In the genomic region with DNA sequence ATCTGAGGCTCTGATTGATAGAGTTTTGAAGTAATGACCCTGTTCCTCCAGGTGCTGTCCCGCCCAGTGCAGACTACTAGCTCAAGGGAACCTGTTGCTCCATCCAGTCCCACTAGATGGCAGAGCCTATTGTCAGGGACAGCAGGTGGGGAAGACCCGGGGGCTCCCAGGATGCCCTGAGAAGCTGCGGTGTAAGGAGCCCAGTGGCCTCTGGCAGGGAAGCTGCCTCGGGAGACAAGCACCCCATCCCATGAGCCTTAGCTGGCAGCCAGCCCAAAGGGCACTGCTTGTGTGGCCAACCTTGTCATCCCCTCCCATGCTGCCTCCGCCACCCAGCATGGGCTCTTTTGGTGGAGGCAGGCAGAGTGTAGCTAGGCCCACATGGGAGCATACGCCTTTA, we compare ENCODE assay signal across 11 mouse cellular contexts. TPM values are rescaled to one million over a fixed set of nuclear protein-coding genes. Genes with fewer than 3 reads are reported as not detected.
DNase-seq lines count a peak whose midpoint lies in the region; TF ChIP-seq lines count a peak whose summit lies in the region.
"Had no signal": no experiment of that assay in that cellular context is flagged by ENCODE, and none has a peak within 500 bp of the region (broad histone marks: within the 10 kb centered on the region; RNA-seq: fewer than 3 reads in every experiment).

No protein-coding gene starts in this region.

- TF ChIP-seq CTCF in gastrocnemius, adult 2 months (IDR thresholded peaks at IDR 0.05): peak; percentile 32; the same call in 1 of the 2 replicates
- peak; percentile 18; the same call in 1 of the 2 replicates for TF ChIP-seq CTCF in liver, adult 2 months (IDR thresholded peaks at IDR 0.05; ENCODE audit: low read depth, low read length)
- no peak for TF ChIP-seq CTCF in cerebellum, adult 2 months (IDR thresholded peaks at IDR 0.05; ENCODE audit: borderline replicate concordance, insufficient read depth, low read depth, low read length)

- H3K79me2 ChIP-seq in liver, adult 2 months (ENCODE audit: control insufficient read depth, insufficient read depth, low read length): no peaks in the 10 kb centered on the region

- H3K4me1 ChIP-seq in liver, adult 2 months (ENCODE audit: control insufficient read depth, insufficient read depth, low read length): 0 out of 2 replicates have a peak, but pooled peaks cover 2% of the 10 kb centered on the region
- H3K4me1 ChIP-seq in cerebellum, adult 2 months (ENCODE audit: control insufficient read depth, insufficient read depth, low read length): 0 out of 2 replicates have a peak, but pooled peaks cover 3% of the 10 kb centered on the region

- 69% methylated on average over 6 of the region's 6 CpGs for WGBS in liver, adult 2 months
- 65% methylated on average over 6 of the region's 6 CpGs for WGBS in cerebellum, adult 2 months

- no peaks in the 10 kb centered on the region for H3K27me3 ChIP-seq in liver, adult 2 months (ENCODE audit: control insufficient read depth, insufficient read depth, low read length)
- no peaks in the 10 kb centered on the region for H3K27me3 ChIP-seq in cerebellum, adult 2 months (ENCODE audit: control insufficient read depth, insufficient read depth, low read length)
- H3K27me3 ChIP-seq: midbrain, embryonic 13.5 days had no signal

- intact Hi-C loops in gastrocnemius, adult 2 months (cut with DNase I): no loop called here
- intact Hi-C loops in gastrocnemius, postnatal 14 days (cut with DNase I; ENCODE audit: low total_unique reads): loop anchor here (5.0 kb wide), 1 partner anchor 66 kb away; no protein-coding TSS in a partner anchor

- no peak for TF ChIP-seq POLR2A in liver, adult 2 months (IDR thresholded peaks at IDR 0.05; ENCODE audit: extremely low read depth, insufficient read depth, low read length)
- TF ChIP-seq POLR2A in cerebellum, adult 2 months (IDR thresholded peaks at IDR 0.05; ENCODE audit: borderline replicate concordance, insufficient read depth, low read length): no peak

- no peaks in the 10 kb centered on the region for H3K36me3 ChIP-seq in liver, adult 2 months (ENCODE audit: control insufficient read depth, insufficient read depth, low read length)
- H3K36me3 ChIP-seq: midbrain, embryonic 13.5 days had no signal

- no peak overlapping the region for H3K9ac ChIP-seq in liver, adult 2 months (ENCODE audit: low read depth, low read length)
- H3K9ac ChIP-seq: midbrain, embryonic 13.5 days had no signal

- peak; percentile 29 for DNase-seq in gastrocnemius, adult 2 months
- DNase-seq in gastrocnemius, postnatal 14 days: no peak
- DNase-seq in liver, adult 2 months (ENCODE audit: extremely low read depth, low read depth, low spot score): no peak
- no peak for DNase-seq in liver
- peak; percentile 75 for DNase-seq in ES-CJ7 (ENCODE audit: low read depth, low spot score)
- DNase-seq in kidney, postnatal 4 days: peak; percentile 41 to 61
- DNase-seq in spleen, postnatal 4 days (ENCODE audit: low spot score in 2 of 2): no peak
- DNase-seq in cerebellum, adult 2 months: no peak
- DNase-seq: adrenal gland, postnatal 10 days; cerebellum, adult 9-10 months had no signal

- no peak overlapping the region for H3K4me3 ChIP-seq in gastrocnemius, adult 2 months
- no peak overlapping the region for H3K4me3 ChIP-seq in liver, adult 2 months (ENCODE audit: insufficient read depth, low read depth, low read length)
- H3K4me3 ChIP-seq in cerebellum, adult 2 months (replicated peaks; ENCODE audit: insufficient read depth, low read depth, low read length): no peak overlapping the region
- H3K4me3 ChIP-seq: midbrain, embryonic 13.5 days had no signal

- no peak overlapping the region for H3K27ac ChIP-seq in gastrocnemius, adult 2 months
- no peak overlapping the region for H3K27ac ChIP-seq in liver, adult 2 months (replicated peaks; ENCODE audit: insufficient read depth, low read depth, low read length)
- no peak overlapping the region for H3K27ac ChIP-seq in cerebellum, adult 2 months (ENCODE audit: insufficient read depth, low read length)
- H3K27ac ChIP-seq: midbrain, embryonic 13.5 days had no signal

RNA-seq across cellular contexts. Expression of gene Dusp7, which starts 17.3 kb away (rescaled TPM):
- 10 to 100 TPM; 26.6 to 34.6 TPM for total RNA-seq in gastrocnemius, adult 2 months (2021)
- total RNA-seq in gastrocnemius, postnatal 14 days (2021): 10 to 100 TPM; 13.9 to 17.6 TPM
- 1.8 and 2.5 TPM in 2 replicates for total RNA-seq in liver, adult 2 months (2014; rRNA removed)
- polyA plus RNA-seq in liver, adult 2 months (2012; rRNA removed): 7.7 and 10.1 TPM in 2 replicates
- polyA plus RNA-seq in cerebellum, adult 2 months (2012; rRNA removed): 46.4 and 49.6 TPM in 2 replicates

Comparison
In these comparisons a context has a peak if more than half of its experiments do, and no peak if none do; other contexts are left out.
1. DNase-seq: peak in gastrocnemius, adult 2 months (single experiment), ES-CJ7 (single experiment) and kidney, postnatal 4 days (2 of 2); none in gastrocnemius, postnatal 14 days (single experiment), liver, adult 2 months (single experiment), liver (single experiment), spleen, postnatal 4 days (0 of 2) and cerebellum, adult 2 months (0 of 2).